Mouse (Mus musculus) heart, embryonic 10.5 days (tissue): ENCODE data around the gene Ctsd. TPM values are rescaled to one million over a fixed set of nuclear protein-coding genes. Genes with fewer than 3 reads are reported as not detected.
"Not testable (repeated sequence)": the region's sequence is repeated elsewhere in the genome, so short reads cannot be mapped to it uniquely, and the experiment has no call there.

ENCODE experiments used
- DNase-seq: peaks from one replicate; pipeline ENCODE4 v3.0.0-alpha.2; 2017; ENCODE audit warnings: low spot score
- H3K27ac ChIP-seq: fragments of 300-500 bp; sonication (generic); 2 replicates; pipeline ENCODE4 v1.5.1; 2016; ENCODE audit warnings: mild to moderate bottlenecking
- H3K27me3 ChIP-seq: fragments of 300-500 bp; sonication (generic); 2 replicates; pipeline ENCODE4 v1.6.1; 2016; ENCODE audit warnings: mild to moderate bottlenecking; ENCODE audit not compliant: poor library complexity, insufficient read depth, severe bottlenecking
- H3K36me3 ChIP-seq: fragments of 300-500 bp; sonication (generic); 2 replicates; pipeline ENCODE4 v1.6.1; 2016; ENCODE audit warnings: mild to moderate bottlenecking, moderate library complexity
- H3K4me1 ChIP-seq: fragments of 300-500 bp; sonication (generic); 2 replicates; pipeline ENCODE4 v1.6.1; 2016; ENCODE audit warnings: mild to moderate bottlenecking
- H3K4me3 ChIP-seq: fragments of 300-500 bp; sonication (generic); 2 replicates; pipeline ENCODE4 v1.5.1; 2016; ENCODE audit warnings: mild to moderate bottlenecking, moderate library complexity
- H3K9me3 ChIP-seq: fragments of 300-500 bp; sonication (generic); 2 replicates; pipeline ENCODE4 v1.6.1; 2016; ENCODE audit warnings: mild to moderate bottlenecking, moderate library complexity
- WGBS: fragments of 180-500 bp; shearing (Covaris S2); methylation state at CpG from one replicate; pipeline ENCODE4 v1.1.7; 2016; 5-methylcytosine and 5-hydroxymethylcytosine counted together
- polyA plus RNA-seq: library from polyadenylated mRNA; unstranded; fragments of >200 nt; fragmentation: Nextera tagmentation; extraction: Ambion mirVana; gene quantifications from 2 replicates; pipeline ENCODE4 v1.2.1, GENCODE M21; 2016

Gene Ctsd
- polyA plus RNA-seq, 1 experiment from 2014 or later = 293 TPM

DNA sequence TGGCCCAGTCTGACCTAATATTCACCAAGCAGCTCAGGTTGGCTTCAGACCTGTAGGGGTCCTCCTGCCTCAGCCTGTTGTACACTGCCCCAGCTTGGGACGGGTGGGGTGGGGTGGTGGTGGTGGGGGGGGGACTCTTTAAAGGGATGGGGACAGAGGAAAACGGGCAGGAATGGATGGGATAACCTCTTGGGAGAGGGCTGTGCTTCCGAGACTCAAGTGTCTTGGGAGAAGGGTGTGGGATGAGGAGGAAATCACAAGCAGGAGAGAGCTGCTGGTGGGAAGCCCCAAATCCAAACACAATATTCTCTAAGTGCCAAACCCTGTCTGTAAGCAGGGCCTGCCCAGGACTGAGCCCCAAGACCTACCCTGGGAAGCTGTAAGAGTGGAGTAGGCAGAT, 28.4 kb upstream of the Ctsd start:
- WGBS = 59% methylated on average over 3 of the region's 3 CpGs
- Histone ChIP-seq H3K27ac (no peak overlapping the region), H3K36me3 (no peaks in the 10 kb centered on the region)

GRCm38 (mm10) chr7:142415314-142415713, 27.5 kb upstream of the Ctsd start:
- Histone ChIP-seq H3K27ac (no peak overlapping the region), H3K36me3 (no peaks in the 10 kb centered on the region), H3K4me3 (no peak overlapping the region), H3K9me3 (no peaks in the 10 kb centered on the region), H3K27me3 (no peaks in the 10 kb centered on the region), H3K4me1 (no peaks in the 10 kb centered on the region)
- no peak for DNase-seq
- WGBS = 53% methylated on average over 4 of the region's 4 CpGs

More for the DNA sequence above, 28.4 kb upstream of the Ctsd start:
- Histone ChIP-seq H3K27me3 (no peaks in the 10 kb centered on the region), H3K4me1 (no peaks in the 10 kb centered on the region), H3K4me3 (no peak overlapping the region), H3K9me3 (no peaks in the 10 kb centered on the region)
- DNase-seq = no peak

- DNase-seq = no peak
- Histone ChIP-seq H3K36me3 (no peaks in the 10 kb centered on the region), H3K4me3 (no peak overlapping the region), H3K9me3 (no peaks in the 10 kb centered on the region), H3K27me3 (no peaks in the 10 kb centered on the region), H3K4me1 (no peaks in the 10 kb centered on the region), H3K27ac (no peak overlapping the region)
- WGBS = 75% methylated on average over 6 of the region's 6 CpGs
These were observed 25.4 kb upstream of the Ctsd start for GRCm38 (mm10) chr7:142413285-142413684.

DNA sequence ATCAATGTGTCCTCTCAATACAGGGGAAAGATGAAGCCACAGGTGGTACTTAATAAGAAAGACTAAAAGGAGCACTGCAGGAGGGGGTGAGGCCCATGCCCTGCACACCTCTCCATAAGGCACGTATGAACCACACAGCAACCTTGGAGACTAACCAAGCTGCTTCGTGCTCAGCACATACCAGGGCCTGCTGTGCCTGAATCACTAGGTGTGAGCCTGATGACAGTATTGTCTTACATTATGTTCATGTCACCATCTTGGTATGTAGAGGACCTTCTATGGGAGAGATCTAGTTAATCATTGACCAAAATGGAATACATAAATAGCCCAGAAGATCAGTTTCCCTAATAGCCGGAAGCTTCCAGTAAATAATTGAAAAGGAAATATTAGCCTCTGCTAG, 21.8 kb upstream of the Ctsd start:
- Histone ChIP-seq H3K36me3 (no peaks in the 10 kb centered on the region), H3K27me3 (no peaks in the 10 kb centered on the region), H3K27ac (no peak overlapping the region), H3K4me3 (no peak overlapping the region), H3K9me3 (no peaks in the 10 kb centered on the region), H3K4me1 (no peaks in the 10 kb centered on the region)
- no peak for DNase-seq
- 76% methylated on average over 3 of the region's 3 CpGs for WGBS

DNA sequence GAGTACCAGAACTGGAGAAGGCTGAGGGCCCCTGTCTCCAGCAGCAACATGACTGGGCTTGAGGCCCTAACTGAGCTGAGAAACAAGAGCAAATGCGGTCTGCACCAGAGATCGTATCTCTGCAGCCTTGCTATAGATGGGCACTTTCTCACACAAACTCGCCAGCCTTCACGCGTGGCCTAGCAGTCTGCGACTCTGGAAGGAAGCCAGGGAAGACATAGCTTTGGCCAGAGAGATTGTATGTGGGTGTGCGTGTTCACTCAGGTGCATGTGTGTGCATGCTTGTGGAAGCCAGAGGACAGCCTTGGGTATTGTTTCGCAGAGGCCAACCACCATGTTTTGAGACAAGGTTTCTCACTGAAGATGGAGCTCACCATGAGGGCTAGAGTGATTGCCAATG, 20.8 kb upstream of the Ctsd start:
- H3K4me3 ChIP-seq = no peak overlapping the region
- no peak overlapping the region for H3K27ac ChIP-seq
- WGBS = 92% methylated on average over 8 of the region's 8 CpGs
- no peaks in the 10 kb centered on the region for H3K9me3 ChIP-seq
- H3K4me1 ChIP-seq = no peaks in the 10 kb centered on the region
- H3K36me3 ChIP-seq = no peaks in the 10 kb centered on the region
- H3K27me3 ChIP-seq = no peaks in the 10 kb centered on the region
- DNase-seq = no peak

DNA sequence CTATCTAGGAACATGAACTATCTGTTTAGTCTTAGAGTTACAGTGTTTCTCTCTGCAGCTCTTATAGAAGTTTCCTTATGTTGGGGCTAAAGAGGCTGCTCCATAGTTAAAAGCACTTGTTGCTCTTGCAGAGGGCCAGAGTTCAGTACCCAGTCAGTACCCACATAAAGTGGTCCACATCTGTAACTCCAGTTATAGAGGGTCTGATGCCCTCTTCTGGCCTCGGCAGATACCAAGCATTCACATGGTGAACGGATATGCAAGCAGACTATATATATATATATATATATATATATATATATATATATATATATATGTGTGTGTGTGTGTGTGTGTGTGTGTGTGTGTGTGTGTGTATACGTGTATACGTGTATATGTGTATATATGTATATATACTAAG, 20.1 kb upstream of the Ctsd start:
- no peak overlapping the region for H3K27ac ChIP-seq
- H3K36me3 ChIP-seq = no peaks in the 10 kb centered on the region
- H3K27me3 ChIP-seq = no peaks in the 10 kb centered on the region
- H3K4me1 ChIP-seq = no peaks in the 10 kb centered on the region
- 66% methylated on average over 4 of the region's 4 CpGs for WGBS
- DNase-seq = no peak
- no peak overlapping the region for H3K4me3 ChIP-seq
- H3K9me3 ChIP-seq = no peaks in the 10 kb centered on the region

DNA sequence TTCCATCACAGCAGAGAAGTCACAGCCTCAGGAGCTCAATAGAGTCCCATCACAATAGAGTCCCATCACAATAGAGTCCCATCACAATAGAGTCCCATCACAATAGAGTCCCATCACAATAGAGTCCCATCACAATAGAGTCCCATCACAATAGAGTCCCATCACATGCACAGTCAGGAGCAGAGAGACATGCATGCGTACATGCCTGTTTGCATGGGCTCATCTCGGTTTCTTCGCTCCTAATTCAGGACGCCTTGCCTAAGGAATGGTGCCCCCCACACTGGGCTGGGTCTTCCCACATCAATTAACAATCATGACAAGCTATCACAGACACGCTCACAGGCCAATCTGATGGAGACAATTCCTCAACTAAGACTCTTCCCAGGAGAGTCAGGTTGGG, 17.3 kb upstream of the Ctsd start:
- not testable (repeated sequence) for H3K27ac ChIP-seq, H3K36me3 ChIP-seq, H3K4me3 ChIP-seq, H3K27me3 ChIP-seq, H3K9me3 ChIP-seq, DNase-seq, H3K4me1 ChIP-seq
- 87% methylated on average over 5 of the region's 5 CpGs for WGBS

DNA sequence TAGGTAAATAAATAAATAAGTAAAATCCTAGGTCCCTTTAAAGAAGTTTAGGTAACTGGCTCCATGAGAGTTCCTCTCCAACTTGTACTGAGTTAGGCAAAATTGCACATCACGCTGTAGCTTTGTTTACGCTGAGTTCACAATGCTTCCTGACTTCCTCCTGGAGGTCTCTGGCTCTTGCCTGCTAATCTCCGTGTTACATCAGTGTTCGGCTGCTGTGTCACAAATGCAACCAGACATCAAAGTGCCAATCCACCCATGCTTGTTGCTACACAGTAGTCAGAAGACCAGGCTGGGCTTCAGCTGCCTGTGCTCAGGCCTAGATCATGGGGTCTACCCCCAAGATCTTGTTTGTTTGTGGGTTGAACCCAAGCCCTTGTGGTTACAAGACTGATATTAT, 15.8 kb upstream of the Ctsd start:
- no peaks in the 10 kb centered on the region for H3K36me3 ChIP-seq
- no peaks in the 10 kb centered on the region for H3K4me1 ChIP-seq
- WGBS = 69% methylated on average over 4 of the region's 4 CpGs
- H3K27me3 ChIP-seq = no peaks in the 10 kb centered on the region; the same call in 1 of the 2 replicates
- H3K4me3 ChIP-seq = no peak overlapping the region
- no peak for DNase-seq
- H3K27ac ChIP-seq = no peak overlapping the region
- no peaks in the 10 kb centered on the region for H3K9me3 ChIP-seq

DNA sequence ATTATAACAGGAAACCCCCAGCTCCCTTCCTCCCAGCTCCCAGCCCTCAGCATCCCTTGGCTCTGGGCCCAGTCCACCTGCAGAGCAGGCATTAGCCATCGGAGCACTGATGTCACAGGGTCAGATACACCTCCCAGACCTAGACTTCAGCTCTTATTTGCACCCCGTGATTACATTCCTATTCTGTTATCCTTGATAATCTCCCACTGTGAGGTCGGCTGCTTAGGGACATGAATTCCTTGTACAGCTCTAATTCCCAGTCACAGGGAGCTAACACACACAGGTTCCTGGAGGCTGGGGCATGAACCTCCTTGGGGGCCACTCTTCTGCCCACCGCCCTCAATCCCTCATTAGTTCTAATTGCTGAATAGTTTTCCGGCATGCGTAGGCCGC, 12.9 kb upstream of the Ctsd start:
- Histone ChIP-seq H3K36me3 (no peaks in the 10 kb centered on the region), H3K27me3 (no peaks in the 10 kb centered on the region; the same call in 1 of the 2 replicates), H3K9me3 (no peaks in the 10 kb centered on the region), H3K27ac (no peak overlapping the region), H3K4me3 (no peak overlapping the region), H3K4me1 (peaks cover 7% of the 10 kb centered on the region; the same call in 1 of the 2 replicates)
- 63% methylated on average over 7 of the region's 7 CpGs for WGBS
- DNase-seq = no peak

- no peaks in the 10 kb centered on the region for H3K9me3 ChIP-seq
- H3K27me3 ChIP-seq = no peaks in the 10 kb centered on the region; the same call in 1 of the 2 replicates
- H3K4me3 ChIP-seq = no peak overlapping the region
- DNase-seq = no peak
- H3K27ac ChIP-seq = no peak overlapping the region
- WGBS = 66% methylated on average over 7 of the region's 7 CpGs
- H3K36me3 ChIP-seq = no peaks in the 10 kb centered on the region
- H3K4me1 ChIP-seq = peaks cover 7% of the 10 kb centered on the region; the same call in 1 of the 2 replicates
These were observed 12.4 kb upstream of the Ctsd start for GRCm38 (mm10) chr7:142400112-142400749.

- 67% methylated on average over 1 of the region's 1 CpGs for WGBS
- Histone ChIP-seq H3K4me1 (peaks cover 7% of the 10 kb centered on the region; the same call in 1 of the 2 replicates), H3K27me3 (no peaks in the 10 kb centered on the region; the same call in 1 of the 2 replicates), H3K36me3 (no peaks in the 10 kb centered on the region), H3K9me3 (no peaks in the 10 kb centered on the region), H3K4me3 (no peak overlapping the region), H3K27ac (no peak overlapping the region)
- no peak for DNase-seq
These were observed 11.4 kb upstream of the Ctsd start for GRCm38 (mm10) chr7:142399250-142399649.

GRCm38 (mm10) chr7:142398052-142398451, 10.2 kb upstream of the Ctsd start:
- Histone ChIP-seq H3K9me3 (no peaks in the 10 kb centered on the region), H3K4me1 (peaks cover 14% of the 10 kb centered on the region), H3K4me3 (no peak overlapping the region), H3K27ac (peak overlapping the region; percentile 38; the same call in 1 of the 2 replicates), H3K36me3 (no peaks in the 10 kb centered on the region), H3K27me3 (no peaks in the 10 kb centered on the region; the same call in 1 of the 2 replicates)
- 52% methylated on average over 2 of the region's 2 CpGs for WGBS
- no peak for DNase-seq

GRCm38 (mm10) chr7:142396611-142397010, 8.8 kb upstream of the Ctsd start:
- no peaks in the 10 kb centered on the region for H3K9me3 ChIP-seq
- H3K36me3 ChIP-seq = no peaks in the 10 kb centered on the region
- WGBS = 90% methylated on average over 1 of the region's 1 CpGs
- H3K27ac ChIP-seq = no peak overlapping the region
- H3K4me3 ChIP-seq = no peak overlapping the region
- H3K27me3 ChIP-seq = no peaks in the 10 kb centered on the region; the same call in 1 of the 2 replicates
- peaks cover 21% of the 10 kb centered on the region for H3K4me1 ChIP-seq
- no peak for DNase-seq

DNA sequence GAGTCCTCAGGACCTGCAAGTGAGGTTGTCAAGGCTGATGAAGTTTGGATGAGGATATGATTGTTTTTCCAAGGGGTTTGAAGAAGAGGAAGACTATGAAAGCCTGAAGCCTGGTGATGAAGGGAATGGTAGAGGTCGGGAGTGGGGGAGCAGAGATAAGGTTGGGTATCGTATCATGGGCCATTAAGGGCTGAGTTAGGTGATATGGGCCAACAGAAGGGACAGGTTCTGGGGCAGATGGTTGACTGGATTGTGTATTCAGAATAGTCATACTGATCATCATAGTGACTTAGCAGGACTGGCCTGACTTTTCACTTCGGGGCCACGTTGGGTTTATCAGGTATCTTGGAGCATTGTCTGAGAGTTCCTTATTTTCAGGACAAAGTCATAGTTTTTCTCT, 7.6 kb upstream of the Ctsd start:
- 79% methylated on average over 4 of the region's 4 CpGs for WGBS
- H3K4me1 ChIP-seq = peaks cover 21% of the 10 kb centered on the region
- no peak overlapping the region for H3K4me3 ChIP-seq
- no peaks in the 10 kb centered on the region for H3K36me3 ChIP-seq
- H3K27ac ChIP-seq = no peak overlapping the region
- DNase-seq = no peak
- no peaks in the 10 kb centered on the region for H3K9me3 ChIP-seq
- no peaks in the 10 kb centered on the region; the same call in 1 of the 2 replicates for H3K27me3 ChIP-seq
